Mouse (Mus musculus) spleen, adult 2 months (tissue): ENCODE results near the gene Poc1a.

Experiments used
- CTCF ChIP-seq: fragments of 200-500 bp; IDR thresholded peaks from 2 replicates; pipeline ENCODE4 v1.5.1; 2011; ENCODE audit warnings: mild to moderate bottlenecking, inconsistent platforms; ENCODE audit not compliant: insufficient read depth, insufficient read length, insufficient replicate concordance; ENCODE audit errors: extremely low read depth
- POLR2A ChIP-seq: fragments of 200-500 bp; IDR thresholded peaks from 2 replicates; pipeline ENCODE4 v1.6.1; 2011; ENCODE audit warnings: low read depth, low read length, inconsistent platforms

GRCm38 (mm10) chr9:106241541-106242164 is 39.2 kb upstream of the Poc1a start:
- TF ChIP-seq CTCF (no peak), POLR2A (no peak)
